Mouse (Mus musculus): ENCODE data around the gene Pard3. TPM values are rescaled to one million over a fixed set of nuclear protein-coding genes. Genes with fewer than 3 reads are reported as not detected.

Gene Pard3
- total and polyA plus RNA-seq, 2 experiments from 2014 or later: 11.9 to 29.7 TPM

GRCm38 (mm10) chr8:127440834-127441485 is 377.3 kb downstream of the Pard3 start:
- H3K9ac ChIP-seq (replicated peaks; ENCODE audit: low read length, poor library complexity, severe bottlenecking): no peak overlapping the region
- no peaks in the 10 kb centered on the region for H3K27me3 ChIP-seq (ENCODE audit: insufficient read depth, low read length)
- ATAC-seq (ENCODE audit: low FRiP score) (no peak), DNase-seq (ENCODE audit: low spot score) (no peak)
- H3K36me3 ChIP-seq (ENCODE audit: insufficient read depth, low read length): no peaks in the 10 kb centered on the region
- no peak overlapping the region for H3K27ac ChIP-seq (ENCODE audit: low read depth, low read length)
- WGBS: 87% methylated on average over 6 of the region's 6 CpGs
- H3K4me3 ChIP-seq (ENCODE audit: low read depth, low read length): no peak overlapping the region
- H3K9me3 ChIP-seq (ENCODE audit: low read length): no peaks in the 10 kb centered on the region
- no peak for TF ChIP-seq CTCF (IDR thresholded peaks at IDR 0.05)
- no peak overlapping the region for H3K4me2 ChIP-seq (ENCODE audit: low read depth, low read length, poor library complexity, severe bottlenecking)
- 0 out of 2 replicates have a peak, but pooled peaks cover 3% of the 10 kb centered on the region for H3K4me1 ChIP-seq (ENCODE audit: insufficient read depth, low read length)

GRCm38 (mm10) chr8:127447401-127447800 is 383.7 kb downstream of the Pard3 start:
- 100% methylated on average over 1 of the region's 1 CpGs for WGBS
- H3K27me3 ChIP-seq (ENCODE audit: insufficient read depth, low read length): no peaks in the 10 kb centered on the region
- ATAC-seq (ENCODE audit: low FRiP score): no peak
- no peak for TF ChIP-seq CTCF (IDR thresholded peaks at IDR 0.05)
- no peak overlapping the region for H3K4me2 ChIP-seq (ENCODE audit: low read depth, low read length, poor library complexity, severe bottlenecking)
- H3K27ac ChIP-seq (ENCODE audit: low read depth, low read length): no peak overlapping the region
- no peaks in the 10 kb centered on the region for H3K9me3 ChIP-seq (ENCODE audit: low read length)
- H3K9ac ChIP-seq (replicated peaks; ENCODE audit: low read length, poor library complexity, severe bottlenecking): no peak overlapping the region
- H3K4me1 ChIP-seq (ENCODE audit: insufficient read depth, low read length): peaks cover 6% of the 10 kb centered on the region; the same call in 1 of the 2 replicates
- peaks cover 3% of the 10 kb centered on the region; the same call in 1 of the 2 replicates for H3K36me3 ChIP-seq (ENCODE audit: insufficient read depth, low read length)
- DNase-seq (ENCODE audit: low spot score): no peak
- no peak overlapping the region for H3K4me3 ChIP-seq (ENCODE audit: low read depth, low read length)

GRCm38 (mm10) chr8:127449066-127449840 is 385.6 kb downstream of the Pard3 start:
- Histone ChIP-seq H3K36me3 (ENCODE audit: insufficient read depth, low read length) (peaks cover 3% of the 10 kb centered on the region; the same call in 1 of the 2 replicates), H3K4me3 (ENCODE audit: low read depth, low read length) (no peak overlapping the region), H3K4me2 (ENCODE audit: low read depth, low read length, poor library complexity, severe bottlenecking) (no peak overlapping the region), H3K27ac (ENCODE audit: low read depth, low read length) (no peak overlapping the region), H3K27me3 (ENCODE audit: insufficient read depth, low read length) (no peaks in the 10 kb centered on the region), H3K9ac (replicated peaks; ENCODE audit: low read length, poor library complexity, severe bottlenecking) (no peak overlapping the region), H3K9me3 (ENCODE audit: low read length) (no peaks in the 10 kb centered on the region), H3K4me1 (ENCODE audit: insufficient read depth, low read length) (peaks cover 9% of the 10 kb centered on the region; the same call in 1 of the 2 replicates)
- no peak for TF ChIP-seq CTCF (IDR thresholded peaks at IDR 0.05)
- WGBS: over 99% methylated on average over 6 of the region's 6 CpGs
- ATAC-seq (ENCODE audit: low FRiP score): no peak
- no peak for DNase-seq (ENCODE audit: low spot score)

- 37% methylated on average over 14 of the region's 14 CpGs for WGBS
- Histone ChIP-seq H3K27me3 (ENCODE audit: insufficient read depth, low read length) (no peaks in the 10 kb centered on the region), H3K4me3 (ENCODE audit: low read depth, low read length) (no peak overlapping the region), H3K4me1 (ENCODE audit: insufficient read depth, low read length) (peaks cover 9% of the 10 kb centered on the region; the same call in 1 of the 2 replicates), H3K4me2 (ENCODE audit: low read depth, low read length, poor library complexity, severe bottlenecking) (no peak overlapping the region), H3K9ac (replicated peaks; ENCODE audit: low read length, poor library complexity, severe bottlenecking) (no peak overlapping the region), H3K27ac (ENCODE audit: low read depth, low read length) (no peak overlapping the region), H3K36me3 (ENCODE audit: insufficient read depth, low read length) (peaks cover 3% of the 10 kb centered on the region; the same call in 1 of the 2 replicates), H3K9me3 (ENCODE audit: low read length) (no peaks in the 10 kb centered on the region)
- TF ChIP-seq CTCF (IDR thresholded peaks at IDR 0.05): no peak
- peak; percentile 56; the same call in 1 of the 2 replicates for ATAC-seq (ENCODE audit: low FRiP score)
- DNase-seq (ENCODE audit: low spot score): peak; percentile 41
Measured at GRCm38 (mm10) chr8:127450954-127451668, 387.4 kb downstream of the Pard3 start.

- 77% methylated on average over 6 of the region's 6 CpGs for WGBS
- no peaks in the 10 kb centered on the region for H3K9me3 ChIP-seq (ENCODE audit: low read length)
- no peak overlapping the region for H3K4me2 ChIP-seq (ENCODE audit: low read depth, low read length, poor library complexity, severe bottlenecking)
- DNase-seq (ENCODE audit: low spot score): no peak
- no peak overlapping the region for H3K27ac ChIP-seq (ENCODE audit: low read depth, low read length)
- no peak for ATAC-seq (ENCODE audit: low FRiP score)
- no peak overlapping the region for H3K9ac ChIP-seq (replicated peaks; ENCODE audit: low read length, poor library complexity, severe bottlenecking)
- no peak overlapping the region for H3K4me3 ChIP-seq (ENCODE audit: low read depth, low read length)
- peaks cover 3% of the 10 kb centered on the region; the same call in 1 of the 2 replicates for H3K36me3 ChIP-seq (ENCODE audit: insufficient read depth, low read length)
- no peak for TF ChIP-seq CTCF (IDR thresholded peaks at IDR 0.05)
- H3K27me3 ChIP-seq (ENCODE audit: insufficient read depth, low read length): no peaks in the 10 kb centered on the region
- H3K4me1 ChIP-seq (ENCODE audit: insufficient read depth, low read length): peaks cover 9% of the 10 kb centered on the region; the same call in 1 of the 2 replicates
Measured at GRCm38 (mm10) chr8:127452364-127452763, 388.7 kb downstream of the Pard3 start.

Measured in midbrain, postnatal 0 days (tissue).